Mouse (Mus musculus) bone marrow, adult 2 months (tissue): ENCODE measurements at regions not wholly inside any gene's neighbourhood (a gene's known extent, or its start where the extent isn't known, plus 50 kb on each side); places are given as distances from the start of the nearest gene placed in this dataset.

Experiments
- CTCF ChIP-seq: fragments of 200-500 bp; IDR thresholded peaks from 2 replicates; pipeline ENCODE4 v1.5.1; 2011; ENCODE audit warnings: low read length, control low read depth; ENCODE audit not compliant: control insufficient read depth, insufficient read depth
- POLR2A ChIP-seq: fragments of 200-500 bp; IDR thresholded peaks from 2 replicates; pipeline ENCODE4 v1.6.1; 2011; ENCODE audit warnings: low read depth, mild to moderate bottlenecking, control low read depth, low read length, borderline replicate concordance; ENCODE audit not compliant: control insufficient read depth

DNA sequence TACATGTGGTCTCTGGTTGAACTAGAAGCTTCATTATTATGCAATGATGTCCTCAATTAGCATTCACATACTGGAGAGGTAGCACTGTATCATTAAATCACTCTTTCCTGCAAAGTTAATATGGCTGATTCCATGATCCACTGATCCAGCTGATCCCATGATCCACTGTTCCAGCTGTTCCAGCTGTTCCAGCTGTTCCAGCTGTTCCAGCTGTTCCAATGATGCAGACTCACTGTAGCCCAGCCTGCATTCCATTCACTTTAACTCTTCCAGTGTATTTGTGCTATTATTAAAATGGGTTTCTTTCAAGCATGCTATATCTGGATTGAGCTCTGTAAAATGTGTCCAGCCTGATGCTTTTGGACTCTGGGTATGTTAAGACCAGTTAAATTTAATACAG, 136.8 kb downstream of the Thbs2 start:
- no peak for TF ChIP-seq CTCF
- no peak for TF ChIP-seq POLR2A
